Mouse (Mus musculus) ES-Bruce4 (cell line): ENCODE data around the gene Dis3l2.

Experiments
- EP300 ChIP-seq: IDR thresholded peaks from 2 replicates; pipeline ENCODE4 v1.6.1; 2011; ENCODE audit warnings: low read depth, low read length; ENCODE audit not compliant: insufficient read depth
- POLR2A ChIP-seq: IDR thresholded peaks from one replicate; pipeline ENCODE4 v1.8.1; 2011; ENCODE audit warnings: low read length; ENCODE audit not compliant: insufficient read depth

DNA sequence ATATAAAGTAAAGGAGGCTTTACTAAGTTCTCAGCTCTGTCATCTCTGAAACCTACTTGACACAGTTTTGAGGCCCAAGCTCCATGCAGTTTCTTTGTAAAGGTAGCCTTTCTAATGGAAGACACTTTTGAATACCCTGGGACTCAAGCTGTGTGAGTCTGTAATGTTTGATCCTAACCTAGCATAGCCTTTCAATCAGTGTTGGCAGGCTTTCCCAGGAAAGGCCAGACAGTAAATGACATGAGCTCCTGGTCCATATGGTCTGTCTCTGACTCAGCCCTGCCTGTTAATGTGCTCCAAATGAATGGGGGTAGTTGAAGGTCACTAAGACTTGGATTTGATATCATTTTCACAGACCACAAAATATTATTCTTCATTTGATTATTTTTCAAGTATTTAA is 290.4 kb downstream of the Dis3l2 start:
- no peak for TF ChIP-seq POLR2A
- no peak for TF ChIP-seq EP300
